Mouse (Mus musculus): ENCODE measurements around the gene Krt1.

DNA sequence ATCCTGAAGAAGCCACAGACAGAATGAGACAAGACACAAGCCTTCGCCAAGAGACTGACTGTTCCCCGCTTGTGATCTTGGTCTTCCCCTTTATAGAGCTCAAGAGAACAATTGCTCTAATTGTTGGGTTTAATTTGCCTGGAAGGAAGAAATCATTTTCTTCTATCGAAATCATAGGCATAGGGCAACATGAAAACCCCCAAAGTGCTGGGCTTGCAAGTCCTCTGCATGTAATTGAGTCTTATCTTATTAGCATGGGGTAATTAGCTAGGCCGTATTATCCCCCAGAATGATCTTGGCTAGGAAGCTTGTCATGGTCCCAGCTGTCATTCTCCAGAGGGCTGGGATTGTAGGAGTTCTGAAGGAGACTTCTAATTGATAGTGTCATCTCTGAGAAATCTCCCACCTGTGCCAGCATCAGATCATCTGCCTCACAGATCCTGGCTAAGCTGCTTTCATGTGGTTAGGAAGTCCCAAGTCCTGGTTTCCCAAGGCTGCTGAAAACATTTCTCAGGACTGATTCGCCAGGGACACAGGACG lies 48.2 kb downstream of the Krt1 start, which contains the start of gene Krt73:
- TF ChIP-seq CTCF (IDR thresholded peaks at IDR 0.05; ENCODE audit: low read depth): no peak
- no peak for TF ChIP-seq EP300 (IDR thresholded peaks at IDR 0.05; ENCODE audit: low read depth)

Measured in liver, postnatal 0 days (tissue).